Mouse (Mus musculus): Measurements from ENCODE around the gene Ptpn13. TPM values are rescaled to one million over a fixed set of nuclear protein-coding genes. Genes with fewer than 3 reads are reported as not detected.

The Ptpn13 gene
- total RNA-seq, 2 experiments from 2014 or later, result 0.04 to 0.09 TPM

DNA sequence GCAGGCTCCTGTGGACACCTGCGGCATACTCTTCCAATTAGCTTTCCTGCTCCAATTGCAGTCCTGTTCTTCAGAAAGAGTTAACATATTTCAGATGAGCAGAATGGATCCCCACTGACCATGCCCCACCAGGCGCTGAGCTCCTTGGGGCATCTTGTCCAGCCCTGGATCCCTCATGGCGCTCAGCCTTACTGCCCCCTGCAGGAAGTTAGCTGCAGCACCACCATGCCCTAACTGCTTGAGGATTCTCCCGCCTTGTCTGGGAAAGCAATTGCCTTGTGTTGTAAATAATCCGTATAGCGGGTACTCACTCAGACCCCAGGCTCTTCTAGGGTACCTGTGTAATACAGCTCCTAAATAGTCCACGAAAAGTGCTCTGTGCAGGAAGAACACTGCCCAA is 162.2 kb downstream of the Ptpn13 start:
- no peak for ATAC-seq (ENCODE audit: poor library complexity, severe bottlenecking)

DNA sequence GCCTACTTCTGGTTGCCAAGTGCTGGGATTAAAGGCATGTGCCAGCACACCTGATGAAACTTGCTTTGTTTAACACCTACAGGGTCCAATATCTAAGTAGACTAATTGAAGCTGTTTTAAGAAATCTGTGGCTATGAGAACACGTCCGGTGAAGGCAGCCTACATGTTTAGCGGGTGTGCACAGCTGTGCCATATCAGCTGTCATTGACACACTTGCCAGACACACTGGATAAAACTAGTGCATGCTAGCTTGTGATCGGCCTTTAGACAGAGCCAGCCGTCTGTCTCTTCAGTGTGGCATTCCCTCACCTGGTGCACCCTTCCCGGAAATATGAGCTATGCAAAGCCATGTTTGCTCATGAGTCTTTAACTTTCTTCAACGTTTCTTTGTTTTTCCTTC is 166.9 kb downstream of the Ptpn13 start:
- ATAC-seq (ENCODE audit: poor library complexity, severe bottlenecking), result no peak

DNA sequence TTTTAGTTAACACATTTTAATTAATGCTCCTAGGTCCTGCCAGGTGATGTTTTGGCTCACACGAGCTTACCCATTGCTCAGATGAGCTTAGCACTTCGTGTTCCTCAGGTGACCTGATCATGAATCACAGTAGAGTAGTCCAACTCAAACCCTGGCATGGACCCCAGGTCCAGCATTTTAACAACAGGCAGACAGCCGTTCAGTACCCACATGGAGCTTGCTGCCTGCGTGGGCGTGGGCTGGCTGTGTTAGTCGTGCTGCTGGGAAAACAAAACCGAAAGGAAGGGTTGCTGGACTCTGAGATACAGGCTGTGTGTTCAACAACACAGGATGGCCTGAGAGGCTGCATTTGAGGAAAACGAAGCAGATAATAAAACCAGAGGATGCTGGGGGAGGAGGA is 167.7 kb downstream of the Ptpn13 start:
- ATAC-seq (ENCODE audit: poor library complexity, severe bottlenecking), result no peak

DNA sequence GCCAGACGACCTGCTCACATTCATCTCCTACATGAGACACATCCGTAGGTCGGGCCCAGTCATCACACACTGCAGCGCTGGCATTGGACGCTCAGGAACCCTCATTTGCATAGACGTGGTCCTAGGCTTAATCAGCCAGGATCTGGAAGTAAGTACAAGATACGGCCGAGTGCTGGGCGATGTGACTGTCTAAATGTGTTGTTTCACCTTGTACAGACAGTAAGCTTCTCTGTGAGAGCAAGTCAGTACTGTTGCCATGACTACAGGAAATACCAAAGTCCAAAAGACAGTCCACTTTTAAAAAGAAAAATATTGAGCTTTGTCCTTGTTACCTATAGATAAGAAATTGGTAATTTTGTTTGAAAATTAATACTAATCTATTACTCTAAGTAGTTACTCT is 168.6 kb downstream of the Ptpn13 start:
- no peak for ATAC-seq (ENCODE audit: poor library complexity, severe bottlenecking)

DNA sequence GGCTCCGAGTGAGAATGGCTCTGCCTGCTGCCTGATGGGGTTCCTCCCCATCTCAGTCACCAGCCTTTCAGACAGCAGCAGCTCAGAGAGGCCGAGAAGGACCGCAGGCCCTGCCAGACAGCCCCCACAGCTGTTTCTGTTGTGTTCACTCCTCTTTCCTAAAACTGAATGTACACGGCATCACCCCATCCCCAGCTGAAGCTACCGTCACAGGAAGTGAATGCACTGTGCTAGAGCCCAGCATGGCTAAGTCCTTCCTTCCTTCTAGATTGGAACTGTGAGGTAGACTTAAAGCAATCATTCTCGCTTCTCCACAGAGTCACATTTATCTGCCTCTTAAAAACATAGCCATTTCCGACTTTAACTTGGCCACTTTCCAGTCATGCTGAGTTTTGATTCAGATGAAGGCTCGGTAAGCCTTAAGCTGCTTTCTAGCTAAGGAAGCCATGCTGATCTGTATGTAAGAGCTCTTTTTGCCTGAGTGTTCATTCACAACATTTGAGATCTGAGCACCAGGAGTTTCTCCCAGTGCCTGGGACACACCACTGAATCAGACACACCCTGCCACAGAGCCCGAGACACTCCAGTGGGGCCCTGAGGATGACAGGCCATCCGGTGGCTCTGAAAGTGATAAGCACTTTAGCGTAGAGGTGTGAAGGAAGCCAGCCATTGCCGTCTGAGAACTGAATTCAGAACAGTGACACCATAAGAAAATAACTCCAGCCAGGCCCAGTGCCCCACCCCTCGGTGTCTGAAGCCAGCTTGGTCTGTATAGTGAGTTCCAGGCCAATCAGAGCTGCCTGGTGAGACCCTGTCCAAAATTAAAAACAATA is 170.6 kb downstream of the Ptpn13 start:
- ATAC-seq (ENCODE audit: poor library complexity, severe bottlenecking), result 0 out of 2 replicates have a peak, but pooled peaks have one; percentile 24

DNA sequence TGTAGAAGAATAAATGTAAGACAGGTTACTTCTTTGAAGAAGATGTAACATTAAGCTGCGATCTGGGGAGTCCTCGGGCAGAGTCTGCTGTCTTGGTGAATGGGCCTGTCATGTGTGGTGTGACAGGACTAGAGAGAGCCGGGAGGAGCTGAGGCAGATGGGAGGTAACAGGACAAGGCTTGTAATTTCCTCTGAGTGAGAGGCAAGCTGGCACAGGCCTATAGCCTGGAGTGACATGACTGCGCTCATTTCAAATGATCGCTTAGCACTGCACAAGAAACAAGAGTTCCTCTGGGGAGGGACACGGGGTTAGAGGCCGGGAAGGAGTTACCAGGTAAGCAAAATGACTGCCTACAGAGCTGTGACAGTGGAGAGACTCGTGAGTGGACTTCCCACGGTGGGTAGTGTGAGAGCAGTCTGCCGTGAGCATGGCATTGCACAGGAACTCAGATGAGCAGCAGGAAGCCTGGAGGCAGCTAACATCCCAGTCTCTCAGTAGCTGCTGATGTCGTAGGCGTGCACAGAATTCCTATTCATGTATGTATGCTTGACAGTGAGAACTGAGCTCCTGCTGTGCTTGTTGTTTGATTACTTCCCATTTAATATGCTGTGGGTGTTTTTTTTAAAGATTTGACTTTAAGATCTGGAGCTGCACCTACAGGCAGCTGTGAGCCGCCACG is 171.6 kb downstream of the Ptpn13 start:
- ATAC-seq (ENCODE audit: poor library complexity, severe bottlenecking), result no peak

DNA sequence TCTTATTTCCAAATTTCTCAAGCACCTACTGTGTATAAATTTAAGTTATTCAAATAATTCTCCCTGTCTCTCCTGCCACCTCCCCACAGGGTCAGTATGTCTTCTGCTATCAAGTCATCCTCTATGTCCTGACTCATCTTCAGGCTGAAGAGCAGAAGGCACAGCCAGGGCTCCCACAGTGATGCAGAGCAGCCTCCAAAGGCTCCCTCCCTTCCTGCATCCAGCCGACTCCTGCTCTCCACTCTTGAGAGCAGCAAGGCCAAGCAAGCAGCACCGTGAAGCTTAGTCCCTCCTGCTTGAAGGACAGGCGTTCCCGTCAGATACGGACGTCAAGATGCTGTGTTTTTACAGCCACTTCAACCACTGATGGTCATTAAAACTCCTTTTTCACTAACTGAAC is 172.6 kb downstream of the Ptpn13 start:
- ATAC-seq (ENCODE audit: poor library complexity, severe bottlenecking), result no peak

DNA sequence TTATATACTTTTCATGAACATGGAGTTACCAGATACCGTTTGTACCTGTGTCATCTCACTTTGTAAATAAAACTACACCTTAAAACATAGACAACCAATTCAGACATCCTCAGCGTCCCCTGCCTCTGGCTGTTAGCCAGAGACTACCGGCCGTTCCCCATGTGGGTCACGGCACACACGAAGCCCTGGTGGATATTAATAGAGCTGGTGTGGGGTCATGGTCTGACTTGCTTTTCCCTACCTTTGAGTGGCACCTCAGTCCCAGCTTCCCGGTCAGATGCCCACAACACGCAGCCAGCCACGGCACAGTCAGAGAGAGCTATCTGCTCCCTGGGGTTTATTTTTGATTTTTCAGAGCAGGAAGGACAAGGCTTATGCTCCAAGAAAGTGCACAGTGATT is 173.3 kb downstream of the Ptpn13 start:
- no peak for ATAC-seq (ENCODE audit: poor library complexity, severe bottlenecking)

DNA sequence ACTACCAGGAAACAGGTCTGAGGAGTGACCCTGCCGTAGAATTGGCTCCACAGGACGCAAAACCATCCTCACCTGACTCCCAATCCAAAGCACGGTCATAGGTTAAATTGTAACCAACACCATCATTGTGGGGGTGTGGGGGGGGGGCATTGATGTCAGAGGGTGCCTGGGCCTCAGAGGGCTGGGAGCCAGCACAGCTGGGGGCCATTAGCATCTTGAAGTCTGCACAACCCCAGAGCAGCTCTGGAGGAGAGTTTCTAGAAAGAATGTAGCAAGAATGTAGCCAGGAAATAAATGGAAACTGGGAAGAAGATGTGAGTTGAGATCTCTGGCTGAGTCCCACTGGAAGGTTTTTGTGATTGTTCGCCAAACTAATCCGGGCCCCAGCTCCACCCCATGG is 173.9 kb downstream of the Ptpn13 start:
- ATAC-seq (ENCODE audit: poor library complexity, severe bottlenecking), result no peak

DNA sequence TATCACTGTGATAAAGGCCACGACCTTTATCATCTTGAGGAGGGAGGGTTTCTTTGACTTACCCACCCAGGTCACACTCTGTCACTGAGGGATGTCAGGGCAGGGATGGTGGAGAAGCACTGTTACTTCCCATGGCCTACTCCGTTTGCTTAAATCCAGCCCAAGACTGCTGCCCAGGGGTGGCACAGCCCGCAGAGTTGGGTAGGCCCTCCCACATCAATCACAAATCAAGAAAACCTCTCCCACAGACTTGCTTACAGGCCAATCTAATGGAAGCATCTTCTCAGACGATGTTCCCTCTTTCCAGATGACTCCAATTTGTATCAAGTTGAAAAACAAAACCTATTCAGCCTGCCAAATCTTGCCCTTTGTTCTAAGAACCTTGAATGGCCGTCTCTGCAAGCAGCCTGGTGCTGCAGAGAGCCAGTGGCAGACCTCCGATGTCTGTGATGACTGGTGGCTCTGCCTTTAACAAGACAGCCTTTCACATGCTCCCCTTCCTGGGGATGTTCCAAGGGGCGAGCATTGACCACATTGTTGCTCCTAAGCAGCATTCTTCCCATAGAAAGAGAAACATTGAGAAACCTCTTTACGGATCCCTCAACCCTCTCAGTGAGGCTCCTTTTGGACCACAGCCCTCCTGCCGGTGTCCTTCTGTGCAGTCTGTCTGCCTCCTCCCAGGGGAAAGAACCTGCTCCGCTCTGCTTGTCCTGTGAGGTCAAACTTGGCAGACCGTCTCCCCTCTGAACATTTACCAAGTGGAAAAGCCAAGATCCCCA is 178.3 kb downstream of the Ptpn13 start:
- ATAC-seq (ENCODE audit: poor library complexity, severe bottlenecking), result no peak

DNA sequence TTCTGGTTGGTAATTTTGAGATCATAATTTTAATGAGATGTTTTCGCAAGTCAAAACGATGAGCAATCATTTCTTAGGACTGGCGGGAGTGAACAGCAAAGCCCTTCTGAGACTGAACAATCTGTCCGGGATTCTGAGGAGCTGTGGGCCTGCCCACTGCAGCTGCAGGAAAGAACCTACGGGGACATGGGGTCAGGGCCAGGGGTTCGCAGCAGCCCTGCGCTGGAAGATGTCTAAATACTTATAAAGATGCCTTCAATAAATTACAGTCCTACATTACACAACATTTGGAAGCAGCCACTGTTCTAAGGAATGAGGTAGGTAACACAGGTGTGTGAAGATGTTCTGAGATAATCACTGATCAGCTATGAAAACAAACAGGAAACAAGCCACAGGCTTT is 180.7 kb downstream of the Ptpn13 start:
- ATAC-seq (ENCODE audit: poor library complexity, severe bottlenecking), result no peak

DNA sequence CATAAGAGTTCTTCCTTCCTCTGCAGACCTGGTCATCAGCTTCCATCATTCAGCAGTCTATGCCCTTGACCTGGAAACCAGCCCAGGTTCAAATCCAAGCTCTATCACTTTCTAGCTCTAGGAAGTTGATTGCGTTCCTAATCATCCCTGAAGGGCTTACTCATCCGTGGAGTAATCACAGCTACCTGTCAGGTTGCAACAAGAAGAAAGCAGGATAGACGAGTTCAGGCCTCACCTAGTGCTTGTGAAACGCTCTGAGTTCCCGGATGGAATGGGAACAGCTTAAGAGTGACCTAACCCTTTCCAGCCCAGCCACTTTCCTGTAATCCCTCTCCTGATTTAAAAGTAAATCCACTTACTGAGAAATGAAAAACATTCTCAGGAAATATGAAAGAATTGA is 185.2 kb downstream of the Ptpn13 start:
- ATAC-seq (ENCODE audit: poor library complexity, severe bottlenecking), result no peak

DNA sequence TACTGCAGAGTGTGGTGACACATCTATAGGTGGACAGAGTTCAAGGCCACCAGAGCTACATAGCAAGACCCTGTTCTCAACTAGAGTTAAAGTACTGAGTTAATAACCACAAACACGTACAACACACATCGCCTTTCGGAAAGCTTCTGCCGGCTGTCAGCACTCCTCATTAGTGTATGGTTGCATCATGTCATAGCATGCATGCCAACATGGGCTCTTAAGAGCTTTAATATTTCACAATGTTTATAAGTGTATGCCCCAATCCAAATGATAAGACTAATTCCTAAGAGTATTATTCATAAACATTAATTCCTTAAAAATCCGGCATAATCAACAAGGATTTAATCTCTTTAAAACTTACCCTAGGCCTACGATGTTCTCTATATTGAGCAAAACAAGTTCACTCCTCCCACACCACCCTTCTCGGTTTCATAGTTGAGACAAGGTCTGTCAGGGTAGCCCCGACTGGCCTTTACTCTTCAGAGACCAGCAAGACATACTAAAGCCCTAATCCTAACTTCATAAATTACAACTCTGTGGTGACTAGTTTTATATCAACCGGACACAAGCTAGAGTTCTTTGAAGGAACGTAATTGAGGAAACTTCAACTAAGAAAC is 186.0 kb downstream of the Ptpn13 start:
- ATAC-seq (ENCODE audit: poor library complexity, severe bottlenecking), result no peak

DNA sequence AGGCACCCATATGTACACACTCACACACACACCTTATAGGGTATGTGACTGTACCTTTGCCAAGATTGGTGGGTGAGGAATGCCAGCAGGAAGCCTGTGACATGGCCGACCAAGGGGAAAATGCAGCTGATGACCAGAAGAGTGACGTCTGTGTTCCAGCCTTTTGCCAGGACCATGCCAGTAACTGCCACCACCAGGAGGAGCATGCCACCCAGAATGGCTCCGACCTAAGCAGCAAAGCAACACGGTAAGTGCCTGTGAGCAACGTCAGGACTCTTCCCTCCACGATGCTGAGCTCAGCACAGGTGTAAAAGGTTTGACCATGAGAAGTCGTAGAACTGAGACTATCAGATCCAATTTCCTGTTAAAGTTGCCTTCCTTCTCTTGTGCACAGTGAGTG is 187.3 kb downstream of the Ptpn13 start:
- ATAC-seq (ENCODE audit: poor library complexity, severe bottlenecking), result no peak

DNA sequence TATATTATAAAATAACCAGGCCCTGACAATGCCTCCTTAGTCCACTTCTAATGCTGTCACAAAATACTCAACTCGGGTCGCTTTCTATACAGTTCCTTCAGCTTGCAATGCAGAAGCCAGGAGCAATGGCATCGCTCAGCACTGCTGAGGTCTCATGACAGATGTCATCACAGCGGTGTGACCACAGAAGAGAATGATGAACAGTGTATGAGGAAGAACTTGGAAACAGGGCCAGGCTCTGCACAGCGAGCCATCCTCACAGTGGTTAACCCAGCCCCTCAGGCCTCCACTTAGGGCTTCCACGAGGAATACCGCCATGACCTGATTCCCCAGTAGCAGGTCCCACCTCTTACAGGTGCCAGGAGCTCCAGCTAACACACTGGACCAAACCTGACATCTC is 189.4 kb downstream of the Ptpn13 start:
- ATAC-seq (ENCODE audit: poor library complexity, severe bottlenecking), result no peak

DNA sequence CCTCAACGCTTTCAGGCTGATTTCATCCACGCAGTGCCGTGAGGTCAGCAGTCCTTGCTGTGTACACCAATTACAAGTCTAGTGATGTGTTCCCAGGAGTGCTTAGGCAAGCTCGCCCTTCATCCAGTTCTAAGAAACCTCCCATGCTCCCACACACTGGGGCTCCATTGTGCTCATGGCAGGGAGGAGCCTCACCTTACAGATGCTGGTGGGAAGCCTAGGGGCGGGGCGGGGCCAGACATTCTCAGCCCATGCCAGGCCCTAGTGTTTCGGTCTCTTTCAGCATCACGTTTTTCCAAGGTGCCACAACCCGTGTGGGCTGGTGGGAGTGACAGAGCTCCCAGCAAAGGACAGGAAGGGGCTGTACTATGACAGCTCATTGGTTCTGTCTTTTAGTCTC is 192.2 kb downstream of the Ptpn13 start:
- no peak for ATAC-seq (ENCODE audit: poor library complexity, severe bottlenecking)

DNA sequence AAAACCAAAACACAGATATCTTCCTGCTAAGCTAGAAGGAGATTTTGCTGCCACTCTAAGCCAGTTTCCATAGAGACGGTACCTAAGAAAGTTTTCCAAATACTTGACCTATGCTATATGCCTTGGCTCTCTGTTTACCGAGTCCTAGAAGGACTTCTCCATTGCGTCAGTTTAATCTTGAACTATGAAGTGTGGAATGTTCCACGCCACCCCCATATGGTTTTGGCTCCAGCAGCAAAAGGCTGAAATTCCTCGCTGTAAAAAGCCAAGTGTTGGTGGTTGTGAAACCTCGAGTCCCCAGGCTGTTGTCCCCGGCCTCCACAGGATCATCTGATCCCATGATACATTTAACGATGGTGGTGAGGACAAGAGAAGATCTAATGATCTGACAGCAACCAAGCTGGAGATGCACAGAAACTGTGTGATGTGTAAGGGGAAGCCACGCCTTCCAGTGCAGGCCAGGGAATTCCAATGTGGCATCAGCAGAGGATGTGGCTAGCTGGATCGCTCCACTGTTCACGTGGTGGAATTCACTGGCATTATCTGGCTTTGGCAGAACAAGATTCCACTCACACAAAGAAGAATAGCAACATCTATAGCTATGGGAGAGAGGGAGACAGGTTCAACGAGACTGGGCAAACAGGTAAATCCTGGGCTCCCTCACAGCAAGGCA is 195.4 kb downstream of the Ptpn13 start:
- ATAC-seq (ENCODE audit: poor library complexity, severe bottlenecking), result no peak

DNA sequence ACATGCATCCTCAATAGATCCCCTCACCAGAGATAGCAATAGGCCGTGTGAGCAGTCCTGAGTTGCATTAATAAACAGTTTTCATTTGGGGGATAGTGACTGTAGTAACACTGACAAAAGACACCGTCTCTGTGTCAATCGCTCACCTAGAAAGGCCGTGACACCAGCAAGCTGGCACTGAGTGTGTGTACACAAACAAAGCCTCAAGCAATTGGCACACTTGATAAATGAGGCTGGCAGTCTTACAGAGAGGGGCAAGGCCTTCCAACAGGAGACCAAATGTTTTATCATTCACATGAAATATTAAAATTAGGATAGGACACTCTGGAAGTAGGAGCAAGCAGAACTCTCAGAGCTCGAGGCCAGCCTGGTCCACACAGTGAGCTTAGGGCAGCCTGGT is 197.3 kb downstream of the Ptpn13 start:
- ATAC-seq (ENCODE audit: poor library complexity, severe bottlenecking), result no peak

DNA sequence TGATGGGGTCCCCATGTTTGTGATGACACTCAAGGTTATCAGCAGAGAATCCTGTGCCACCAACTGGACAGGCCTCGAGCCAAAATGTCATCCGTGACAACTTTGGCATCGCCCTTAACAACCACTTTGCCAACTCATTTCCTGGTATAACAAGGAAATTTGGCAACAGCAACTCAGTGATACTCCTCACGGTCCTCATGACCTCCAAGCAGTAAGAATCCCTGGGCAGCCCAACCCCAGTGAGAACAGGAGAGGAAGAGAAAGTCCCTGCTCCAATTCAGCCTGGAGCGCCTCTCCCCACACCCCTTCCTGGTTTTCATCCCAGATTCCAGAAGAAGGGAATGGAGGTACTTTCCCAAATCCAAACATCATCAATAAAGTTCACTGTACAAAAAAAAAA is 199.8 kb downstream of the Ptpn13 start:
- ATAC-seq (ENCODE audit: poor library complexity, severe bottlenecking), result no peak

DNA sequence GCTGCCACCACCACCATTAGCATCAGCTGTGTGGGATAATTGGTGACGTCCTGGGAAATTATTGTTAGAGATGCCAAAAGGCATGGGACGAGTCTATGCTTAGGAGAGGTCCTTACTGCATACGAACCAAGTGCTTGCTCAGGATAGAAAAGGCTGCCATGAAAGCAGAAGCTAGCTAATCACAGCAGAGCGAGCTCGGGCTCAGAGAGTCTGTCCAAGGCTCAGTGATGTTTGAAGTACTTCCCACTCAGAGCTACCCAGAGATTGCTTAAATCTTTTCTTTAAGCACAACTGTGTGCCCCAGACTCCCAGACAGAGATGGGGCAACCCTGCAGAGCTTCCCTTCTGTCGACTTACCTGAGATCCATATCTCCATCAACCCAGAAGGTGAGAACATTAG is 203.5 kb downstream of the Ptpn13 start:
- ATAC-seq (ENCODE audit: poor library complexity, severe bottlenecking), result no peak
